Mouse (Mus musculus) left cerebral cortex, postnatal 25 days (tissue): ENCODE measurements around the gene Ccpg1os. TPM values are rescaled to one million over a fixed set of nuclear protein-coding genes. Genes with fewer than 3 reads are reported as not detected.

Source experiments
- DNase-seq, 2 experiments: peaks; one replicate each; pipeline ENCODE4 v3.0.0; 2022; ENCODE audit warnings: low spot score in 2 of 2, mixed read lengths in 1 of 2
- intact Hi-C: fragments of 180-260 bp; cut with DNase I; formaldehyde crosslinking; loops from one replicate; pipeline ENCODE4 v1.15.1; 2025
- microRNA-seq, 2 experiments: library from miRNA; unstranded; fragments of <30 nt; microRNA quantifications; one replicate each; pipeline ENCODE4 v1.2.0; 2022
- total RNA-seq, 2 experiments: library from RNA; stranded (reverse); gene quantifications; 2 replicates each; pipeline ENCODE4 v1.2.3; 2021

Gene Ccpg1os
- total RNA-seq, 2 experiments from 2014 or later: 9.0 to 10.1 TPM

- intact Hi-C loops: loop anchor here (1.0 kb wide), 1 partner anchor 37 kb away; no protein-coding TSS in a partner anchor
- DNase-seq: peak; percentile 70 to 93
Observed at GRCm38 (mm10) chr9:72931166-72931790, 53.9 kb downstream of the Ccpg1os start.

Small RNAs within 50 kb of the gene (microRNA-seq; reads per million reads assigned to microRNA genes)
- 0 reads per million in 2 experiments for gene Gm27353

Other genes with a start within 250 kb of the Ccpg1os start
- 1 to 10 TPM; 1.1 to 1.7 TPM for gene Prtg, start 178.5 kb downstream of the Ccpg1os start, total RNA-seq
- 10 to 100 TPM; 14.5 to 14.6 TPM for gene Pygo1, start 59.7 kb downstream of the Ccpg1os start, total RNA-seq
- 1 to 10 TPM in 1 of 2 experiments, under 1 TPM in 1; 0.62 to 1.4 TPM for gene Dyx1c1, start 26.6 kb downstream of the Ccpg1os start, total RNA-seq
- gene Gm44503, start 26.5 kb downstream of the Ccpg1os start, total RNA-seq: under 1 TPM in 1 of 2 experiments, not detected in 1; 0.09 TPM
- 100 to 1,000 TPM; 111 to 123 TPM for gene Ccpg1, start within 50 bp of the Ccpg1os start, total RNA-seq
- gene Pigb, start 55.0 kb upstream of the Ccpg1os start, total RNA-seq: 10 to 100 TPM; 14.6 to 16.7 TPM
- 1 to 10 TPM; 4.9 to 8.1 TPM for gene Rab27a, start 59.5 kb upstream of the Ccpg1os start, total RNA-seq
- 1 to 10 TPM; 1.3 to 2.4 TPM for gene Khdc3, start 116.5 kb upstream of the Ccpg1os start, total RNA-seq
- gene Gm20509, start 117.1 kb upstream of the Ccpg1os start, total RNA-seq: not detected
- gene Rsl24d1, start 128.0 kb upstream of the Ccpg1os start, total RNA-seq: 10 to 100 TPM; 55.7 to 62.4 TPM